Mouse (Mus musculus) cerebellum, adult 2 months (tissue): ENCODE measurements around the gene Socs3. TPM values are rescaled to one million over a fixed set of nuclear protein-coding genes. Genes with fewer than 3 reads are reported as not detected.

ENCODE experiments used
- DNase-seq, 2 experiments: peaks; one replicate each; pipeline ENCODE4 v3.0.0; 2021
- H3K27ac ChIP-seq: fragments of 200-500 bp; 2 replicates; pipeline ENCODE4 v1.5.1; 2012; ENCODE audit warnings: low read length, control low read depth, inconsistent platforms; ENCODE audit not compliant: insufficient read depth
- H3K27me3 ChIP-seq: fragments of 200-500 bp; 2 replicates; pipeline ENCODE4 v1.6.1; 2012; ENCODE audit warnings: inconsistent platforms, mild to moderate bottlenecking, low read length, moderate library complexity; ENCODE audit not compliant: control insufficient read depth, insufficient read depth
- H3K4me1 ChIP-seq: fragments of 200-500 bp; 2 replicates; pipeline ENCODE4 v1.6.1; 2011; ENCODE audit warnings: low read length; ENCODE audit not compliant: control insufficient read depth, insufficient read depth
- H3K4me3 ChIP-seq: fragments of 200-500 bp; replicated peaks from 2 replicates; pipeline ENCODE3; 2011; ENCODE audit warnings: mild to moderate bottlenecking, low read depth, low read length, control low read depth; ENCODE audit not compliant: insufficient read depth
- CTCF ChIP-seq: fragments of 200-500 bp; IDR thresholded peaks from 2 replicates; pipeline ENCODE4 v1.5.1; 2011; ENCODE audit warnings: low read depth, mild to moderate bottlenecking, control low read depth, low read length, moderate library complexity, borderline replicate concordance; ENCODE audit not compliant: insufficient read depth
- POLR2A ChIP-seq: fragments of 200-500 bp; IDR thresholded peaks from 2 replicates; pipeline ENCODE4 v1.6.1; 2011; ENCODE audit warnings: low read length, control low read depth, borderline replicate concordance; ENCODE audit not compliant: insufficient read depth
- WGBS: fragments of 180-500 bp; shearing (Covaris S2); methylation state at CpG from one replicate; pipeline ENCODE4 v1.1.7; 2018; 5-methylcytosine and 5-hydroxymethylcytosine counted together
- polyA plus RNA-seq: library from polyadenylated mRNA; depleted of rRNA; stranded (reverse); fragments of >200 nt; gene quantifications from 2 replicates; pipeline ENCODE4 v1.2.3, GENCODE M21; 2012

Gene Socs3
- polyA plus RNA-seq, 1 experiment = 1.6 TPM

- H3K4me3 ChIP-seq = no peak overlapping the region
- peak; percentile 50 to 67 for DNase-seq
- H3K27me3 ChIP-seq = no peaks in the 10 kb centered on the region
- 24% methylated on average over 7 of the region's 7 CpGs for WGBS
- peaks cover 16% of the 10 kb centered on the region for H3K4me1 ChIP-seq
- no peak for TF ChIP-seq CTCF
- no peak overlapping the region for H3K27ac ChIP-seq
These were observed 3.2 kb downstream of the Socs3 start for GRCm38 (mm10) chr11:117966506-117967100.

DNA sequence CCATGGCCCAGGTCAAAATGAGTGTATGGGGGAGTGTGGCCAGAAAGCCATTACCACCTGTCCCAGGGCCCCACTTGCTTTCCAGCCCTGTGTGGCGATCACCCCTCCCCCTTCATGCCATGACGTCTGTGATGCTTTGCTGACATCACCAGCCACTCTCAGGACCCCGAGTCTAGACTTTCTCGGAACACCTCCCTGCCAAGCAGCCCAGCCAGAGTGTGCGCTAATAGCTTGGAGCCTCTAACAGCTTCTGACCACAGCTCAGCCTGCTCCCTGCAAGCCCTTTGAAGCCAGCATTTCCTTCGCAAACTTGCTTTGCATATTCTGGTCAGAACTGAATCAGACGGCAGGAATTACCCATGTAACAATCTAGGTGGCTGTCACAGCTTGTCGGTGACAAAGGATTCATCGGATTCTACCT is 4.3 kb downstream of the Socs3 start:
- TF ChIP-seq POLR2A (no peak), CTCF (no peak)
- WGBS = 68% methylated on average over 9 of the region's 9 CpGs
- no peak for DNase-seq
- H3K27me3 ChIP-seq = no peaks in the 10 kb centered on the region
- H3K4me1 ChIP-seq = peaks cover 16% of the 10 kb centered on the region
- H3K4me3 ChIP-seq = no peak overlapping the region
- H3K27ac ChIP-seq = no peak overlapping the region

DNA sequence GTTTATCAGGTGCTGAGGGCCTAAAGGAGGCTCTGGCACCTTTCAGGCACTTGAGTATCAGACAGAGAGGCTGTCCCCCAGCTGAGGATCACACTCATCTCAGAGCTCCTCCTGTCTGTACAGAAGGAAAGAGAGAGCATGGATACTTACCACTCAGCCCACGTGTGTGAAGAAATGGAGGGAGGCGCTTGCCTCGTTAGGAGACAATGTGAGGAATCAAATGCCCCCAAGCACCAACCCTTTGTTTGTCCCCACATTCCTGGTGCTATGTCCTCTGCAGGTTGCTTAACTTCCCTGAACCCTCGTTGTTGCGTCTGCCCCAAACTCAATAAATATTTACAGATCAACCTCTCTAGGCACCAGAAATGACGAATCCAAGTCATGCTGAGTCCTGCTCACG is 4.8 kb downstream of the Socs3 start:
- no peaks in the 10 kb centered on the region for H3K27me3 ChIP-seq
- DNase-seq = no peak
- peaks cover 16% of the 10 kb centered on the region for H3K4me1 ChIP-seq
- whole genome bisulfite sequencing = 90% methylated on average over 7 of the region's 7 CpGs
- TF ChIP-seq POLR2A (no peak), CTCF (no peak)
- H3K4me3 ChIP-seq = no peak overlapping the region
- H3K27ac ChIP-seq = no peak overlapping the region

DNA sequence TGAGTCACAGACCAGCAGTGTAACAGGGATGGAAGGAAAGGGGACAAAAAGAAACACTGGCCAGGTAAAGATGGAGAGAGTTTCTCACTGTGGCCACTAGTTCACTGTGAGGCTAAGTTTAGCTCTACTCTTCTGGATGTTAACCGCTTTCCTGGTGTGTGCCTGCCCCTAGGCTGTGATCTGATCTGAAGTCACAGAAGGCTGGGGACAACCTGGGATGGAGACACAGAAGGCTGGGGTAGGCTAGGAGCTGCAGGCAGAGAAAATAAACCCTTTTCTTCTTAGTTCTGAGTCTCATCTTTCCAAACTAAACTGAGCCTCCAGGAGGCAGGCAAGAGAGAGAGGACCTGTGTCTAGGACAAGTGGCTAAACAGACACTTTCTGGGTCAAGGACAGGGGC is 5.6 kb downstream of the Socs3 start:
- Histone ChIP-seq H3K27ac (no peak overlapping the region), H3K4me3 (no peak overlapping the region), H3K27me3 (no peaks in the 10 kb centered on the region), H3K4me1 (peaks cover 16% of the 10 kb centered on the region)
- no peak for DNase-seq
- 83% methylated on average over 1 of the region's 1 CpGs for WGBS
- TF ChIP-seq POLR2A = no peak
- no peak for TF ChIP-seq CTCF

DNA sequence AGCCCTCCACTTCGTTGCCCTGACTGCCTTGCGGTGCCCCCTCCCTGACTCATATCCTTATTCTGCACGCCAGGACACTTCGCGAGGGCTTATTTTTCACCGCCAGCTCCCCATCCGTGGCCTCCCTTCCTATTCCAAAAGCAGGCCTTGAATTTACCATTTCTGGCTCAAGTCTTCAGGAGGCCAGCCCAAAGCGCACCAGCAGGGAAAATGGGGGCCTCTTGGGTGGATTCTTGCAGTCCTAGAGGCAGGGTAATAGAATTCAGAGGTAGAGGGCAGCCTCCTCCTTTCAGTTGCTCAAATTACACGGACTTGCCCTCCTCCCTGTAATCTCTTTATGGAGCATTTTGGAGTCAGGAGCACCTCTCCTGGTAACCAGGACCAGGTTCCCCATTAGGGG is 6.0 kb downstream of the Socs3 start:
- H3K4me1 ChIP-seq = peaks cover 16% of the 10 kb centered on the region
- no peaks in the 10 kb centered on the region for H3K27me3 ChIP-seq
- TF ChIP-seq CTCF (no peak), POLR2A (no peak)
- no peak overlapping the region for H3K27ac ChIP-seq
- 10% methylated on average over 9 of the region's 9 CpGs for WGBS
- DNase-seq = no peak
- peak overlapping the region; percentile 43 for H3K4me3 ChIP-seq

DNA sequence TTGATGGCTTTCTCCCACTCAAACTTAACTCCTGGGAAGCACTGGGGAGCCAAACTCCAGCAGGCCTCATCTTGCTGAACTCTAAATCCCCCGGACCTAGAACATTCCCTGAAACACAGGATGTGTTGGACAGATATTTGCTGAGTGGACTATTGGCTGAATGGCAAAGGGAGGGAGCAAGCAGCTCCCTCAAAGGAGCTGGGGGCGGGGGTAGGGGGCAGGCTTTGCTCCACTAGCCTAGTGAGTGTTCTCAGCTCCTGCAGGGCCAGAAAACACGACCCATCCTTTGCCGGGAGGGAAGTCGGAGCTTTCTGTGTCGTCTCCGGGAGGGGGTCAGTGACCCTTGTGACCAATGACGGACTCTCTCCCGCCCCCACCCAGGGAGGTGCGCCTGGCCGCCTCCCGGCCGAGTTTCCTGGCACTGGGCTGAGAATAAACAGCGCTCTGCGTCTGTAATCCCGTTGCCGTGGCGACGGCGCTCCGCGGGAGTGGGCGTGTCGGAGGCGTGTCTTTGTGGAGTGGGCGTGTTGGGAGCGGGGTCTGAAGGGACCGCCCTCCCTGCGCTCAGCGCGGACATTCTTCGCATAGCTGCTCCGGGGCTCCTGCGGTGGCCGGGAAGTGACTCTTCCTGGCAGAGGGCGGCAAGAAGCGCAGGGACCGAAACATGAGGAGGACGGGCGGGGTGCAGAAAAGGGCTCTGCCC is 6.6 kb downstream of the Socs3 start:
- 2% methylated on average over 40 of the region's 40 CpGs for WGBS
- peaks cover 16% of the 10 kb centered on the region for H3K4me1 ChIP-seq

DNA sequence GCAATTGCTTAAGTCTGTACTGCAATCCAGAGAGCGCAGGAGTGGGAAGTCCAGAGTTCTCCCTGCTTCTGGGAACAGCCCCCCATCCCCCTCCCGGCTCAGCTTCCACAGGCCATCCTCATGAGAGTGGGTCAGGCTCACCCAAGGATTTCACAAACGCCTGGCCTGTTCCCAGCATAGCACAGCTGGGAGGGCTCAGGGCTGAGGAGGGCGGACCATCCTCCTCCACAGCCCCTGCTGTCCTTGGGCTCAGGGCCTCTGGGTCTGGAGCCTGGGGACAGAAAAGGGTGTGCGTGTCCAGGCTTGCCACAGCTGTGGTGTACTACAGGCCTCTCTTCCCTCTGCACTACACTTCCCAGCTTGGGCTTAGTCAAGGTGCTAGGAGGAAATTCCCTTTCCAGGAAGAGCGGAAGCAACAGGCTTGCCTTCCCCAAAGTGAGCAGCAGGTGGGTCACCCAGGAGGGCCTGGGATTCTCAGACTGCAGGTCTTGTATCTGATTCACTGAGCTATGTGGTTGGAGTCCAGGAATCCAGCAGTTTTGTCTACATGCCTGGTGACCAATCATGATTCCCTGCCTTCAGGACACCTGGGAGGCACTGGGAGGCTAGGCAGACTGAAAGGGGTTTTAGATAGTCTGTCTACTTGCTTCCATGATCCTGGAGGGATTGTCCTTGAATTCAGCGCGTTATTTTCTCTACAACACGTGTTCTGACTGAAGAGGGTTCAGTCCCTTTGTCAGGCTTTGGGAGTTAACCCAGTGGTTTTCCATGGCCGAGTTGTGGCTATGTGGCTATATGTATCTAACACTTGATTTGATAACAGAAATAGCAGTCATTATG is 7.4 kb downstream of the Socs3 start:
- WGBS = 72% methylated on average over 10 of the region's 10 CpGs
- Histone ChIP-seq H3K4me3 (no peak overlapping the region), H3K27me3 (no peaks in the 10 kb centered on the region), H3K4me1 (peaks cover 13% of the 10 kb centered on the region), H3K27ac (no peak overlapping the region)
- no peak for TF ChIP-seq CTCF
- no peak for TF ChIP-seq POLR2A
- DNase-seq = peak in 1 of 2 experiments; percentile 20

More for the DNA sequence above, 6.6 kb downstream of the Socs3 start:
- Histone ChIP-seq H3K27ac (no peak overlapping the region), H3K27me3 (no peaks in the 10 kb centered on the region), H3K4me3 (peak overlapping the region; percentile 43)
- peak; percentile 90 to 91 for DNase-seq
- TF ChIP-seq CTCF = no peak
- no peak for TF ChIP-seq POLR2A
